Mouse (Mus musculus): ENCODE measurements around the gene Nr6a1. TPM values are rescaled to one million over a fixed set of nuclear protein-coding genes. Genes with fewer than 3 reads are reported as not detected.

The Nr6a1 gene
- polyA plus RNA-seq, 1 experiment from 2014 or later, result 3.3 TPM

DNA sequence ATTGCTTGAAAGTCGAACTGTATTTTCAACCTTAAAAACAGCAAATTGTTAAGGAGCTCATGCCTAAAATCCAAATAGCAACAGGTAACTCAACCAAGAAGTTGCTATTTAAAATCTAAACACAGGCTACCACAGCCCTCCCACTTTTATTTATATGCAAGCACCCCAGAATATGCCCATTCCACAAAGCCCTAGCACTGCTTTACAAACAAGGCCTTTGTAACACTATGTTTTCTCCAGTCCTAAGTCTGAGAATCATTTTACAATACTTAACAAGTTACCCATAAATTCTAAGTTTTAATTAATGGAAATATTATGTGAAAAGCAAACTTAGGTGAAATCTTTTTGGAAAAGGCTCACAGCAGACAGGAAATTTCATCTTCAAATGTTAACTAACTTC, 13.0 kb downstream of the Nr6a1 start:
- Histone ChIP-seq H3K36me3 (ENCODE audit: control insufficient read depth, insufficient read depth, low read length) (no peaks in the 10 kb centered on the region), H3K27ac (ENCODE audit: low read depth, low read length) (no peak overlapping the region), H3K9me3 (ENCODE audit: control insufficient read depth, low read length) (no peaks in the 10 kb centered on the region), H3K4me2 (ENCODE audit: low read depth, low read length) (no peak overlapping the region), H3K27me3 (ENCODE audit: control insufficient read depth, insufficient read depth, low read length) (no peaks in the 10 kb centered on the region), H3K4me3 (ENCODE audit: low read depth, low read length) (no peak overlapping the region), H3K4me1 (ENCODE audit: control insufficient read depth, insufficient read depth, low read length) (peaks cover 2% of the 10 kb centered on the region; the same call in 1 of the 2 replicates), H3K9ac (replicated peaks; ENCODE audit: low read depth, low read length) (no peak overlapping the region)
- 32% methylated on average over 1 of the region's 1 CpGs for WGBS
- no peak for ATAC-seq (ENCODE audit: low read depth)

DNA sequence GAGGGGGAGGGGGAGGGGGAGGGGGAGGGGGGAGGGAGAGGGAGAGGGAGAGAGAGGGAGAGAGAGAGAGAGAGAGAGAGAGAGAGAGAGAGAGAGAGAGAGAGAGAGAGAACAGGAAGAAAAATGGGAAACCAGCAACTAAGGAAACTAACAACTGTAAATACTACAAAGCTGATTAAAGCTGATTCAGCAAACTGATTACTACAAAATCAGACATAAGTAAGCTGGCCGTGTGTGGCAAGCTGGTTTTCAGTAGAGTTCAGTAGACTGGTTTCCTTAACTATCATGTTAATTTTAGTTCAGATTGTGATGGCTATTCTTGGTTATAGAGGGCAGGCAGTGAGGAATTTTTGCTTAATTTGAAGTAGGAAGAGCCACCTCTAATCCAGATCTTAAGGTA, 18.9 kb downstream of the Nr6a1 start:
- Histone ChIP-seq H3K27me3 (ENCODE audit: control insufficient read depth, insufficient read depth, low read length) (no peaks in the 10 kb centered on the region), H3K36me3 (ENCODE audit: control insufficient read depth, insufficient read depth, low read length) (no peaks in the 10 kb centered on the region), H3K9ac (replicated peaks; ENCODE audit: low read depth, low read length) (no peak overlapping the region), H3K9me3 (ENCODE audit: control insufficient read depth, low read length) (no peaks in the 10 kb centered on the region), H3K4me3 (ENCODE audit: low read depth, low read length) (no peak overlapping the region), H3K4me2 (ENCODE audit: low read depth, low read length) (no peak overlapping the region), H3K4me1 (ENCODE audit: control insufficient read depth, insufficient read depth, low read length) (no peaks in the 10 kb centered on the region), H3K27ac (ENCODE audit: low read depth, low read length) (no peak overlapping the region)
- 75% methylated on average over 1 of the region's 1 CpGs for WGBS
- ATAC-seq (ENCODE audit: low read depth), result no peak

DNA sequence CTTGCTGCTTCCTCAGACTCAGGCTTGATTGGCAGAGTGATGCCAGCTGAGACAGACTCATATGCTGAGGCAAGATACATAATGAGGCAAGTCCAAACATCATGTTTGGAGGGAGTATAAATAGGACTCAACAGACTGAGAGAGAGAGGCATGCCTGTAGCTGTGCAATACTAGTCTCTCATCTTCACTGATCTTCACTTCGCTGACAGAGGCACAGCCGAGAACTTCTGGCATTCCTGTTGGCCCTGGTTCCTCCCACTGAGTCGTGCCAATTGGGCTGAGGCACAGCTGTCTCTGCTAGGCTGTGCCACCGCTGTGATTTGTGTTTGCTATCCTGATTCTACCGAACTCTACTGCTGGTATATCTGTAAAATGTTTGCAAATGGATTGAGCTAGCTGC, 21.4 kb downstream of the Nr6a1 start:
- 66% methylated on average over 5 of the region's 5 CpGs for WGBS
- no peaks in the 10 kb centered on the region for H3K36me3 ChIP-seq (ENCODE audit: control insufficient read depth, insufficient read depth, low read length)
- H3K27me3 ChIP-seq (ENCODE audit: control insufficient read depth, insufficient read depth, low read length), result no peaks in the 10 kb centered on the region
- no peak for ATAC-seq (ENCODE audit: low read depth)
- no peak overlapping the region for H3K4me2 ChIP-seq (ENCODE audit: low read depth, low read length)
- H3K4me1 ChIP-seq (ENCODE audit: control insufficient read depth, insufficient read depth, low read length), result no peaks in the 10 kb centered on the region
- H3K27ac ChIP-seq (ENCODE audit: low read depth, low read length), result no peak overlapping the region
- no peak overlapping the region for H3K9ac ChIP-seq (replicated peaks; ENCODE audit: low read depth, low read length)
- H3K9me3 ChIP-seq (ENCODE audit: control insufficient read depth, low read length), result no peaks in the 10 kb centered on the region
- no peak overlapping the region for H3K4me3 ChIP-seq (ENCODE audit: low read depth, low read length)

DNA sequence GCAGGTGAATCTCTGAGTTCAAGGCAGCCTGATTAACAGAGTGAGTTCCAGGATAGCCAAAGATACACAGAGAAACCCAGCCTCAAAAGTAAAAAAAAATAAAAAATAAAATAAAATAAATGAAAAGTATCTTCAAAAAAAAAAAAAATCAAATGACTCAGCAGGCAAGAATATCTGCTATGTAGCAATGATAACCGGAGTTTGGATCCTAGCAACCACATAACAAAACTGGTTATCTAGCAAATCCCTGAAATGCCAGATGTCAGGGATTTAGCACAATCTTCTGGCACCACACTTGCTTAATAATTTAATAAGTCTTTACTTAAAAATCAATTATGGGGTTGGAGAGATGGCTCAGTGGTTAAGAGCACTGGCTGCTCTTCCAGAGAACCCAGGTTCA, 23.2 kb downstream of the Nr6a1 start:
- Histone ChIP-seq H3K4me2 (ENCODE audit: low read depth, low read length) (no peak overlapping the region), H3K27me3 (ENCODE audit: control insufficient read depth, insufficient read depth, low read length) (no peaks in the 10 kb centered on the region), H3K36me3 (ENCODE audit: control insufficient read depth, insufficient read depth, low read length) (no peaks in the 10 kb centered on the region), H3K27ac (ENCODE audit: low read depth, low read length) (no peak overlapping the region), H3K4me1 (ENCODE audit: control insufficient read depth, insufficient read depth, low read length) (no peaks in the 10 kb centered on the region), H3K9ac (replicated peaks; ENCODE audit: low read depth, low read length) (no peak overlapping the region), H3K9me3 (ENCODE audit: control insufficient read depth, low read length) (no peaks in the 10 kb centered on the region), H3K4me3 (ENCODE audit: low read depth, low read length) (no peak overlapping the region)
- no peak for ATAC-seq (ENCODE audit: low read depth)
- WGBS, result 93% methylated on average over 1 of the region's 1 CpGs

DNA sequence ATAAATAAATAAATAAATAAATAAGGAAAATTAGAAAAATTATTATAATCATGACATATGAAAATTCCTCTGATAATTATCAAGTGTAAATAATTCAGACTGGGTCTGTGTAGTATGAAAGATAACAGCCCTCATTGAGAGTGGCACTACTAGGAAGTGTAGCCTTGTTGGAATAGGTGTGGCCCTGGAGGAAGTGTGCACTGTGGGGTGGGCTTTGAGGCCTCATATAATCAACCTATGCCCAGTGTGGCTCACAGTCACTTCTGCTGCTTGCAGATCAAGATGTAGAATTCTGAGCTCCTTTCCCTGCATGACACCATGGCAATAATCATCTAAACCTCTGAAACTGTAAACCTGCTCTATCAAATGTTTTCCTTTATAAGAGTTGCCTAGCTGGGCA, 24.6 kb downstream of the Nr6a1 start:
- no peaks in the 10 kb centered on the region for H3K27me3 ChIP-seq (ENCODE audit: control insufficient read depth, insufficient read depth, low read length)
- H3K9ac ChIP-seq (replicated peaks; ENCODE audit: low read depth, low read length), result no peak overlapping the region
- ATAC-seq (ENCODE audit: low read depth), result no peak
- no peaks in the 10 kb centered on the region for H3K9me3 ChIP-seq (ENCODE audit: control insufficient read depth, low read length)
- H3K27ac ChIP-seq (ENCODE audit: low read depth, low read length), result no peak overlapping the region
- H3K4me3 ChIP-seq (ENCODE audit: low read depth, low read length), result no peak overlapping the region
- no peaks in the 10 kb centered on the region for H3K36me3 ChIP-seq (ENCODE audit: control insufficient read depth, insufficient read depth, low read length)
- H3K4me2 ChIP-seq (ENCODE audit: low read depth, low read length), result no peak overlapping the region
- no peaks in the 10 kb centered on the region for H3K4me1 ChIP-seq (ENCODE audit: control insufficient read depth, insufficient read depth, low read length)

DNA sequence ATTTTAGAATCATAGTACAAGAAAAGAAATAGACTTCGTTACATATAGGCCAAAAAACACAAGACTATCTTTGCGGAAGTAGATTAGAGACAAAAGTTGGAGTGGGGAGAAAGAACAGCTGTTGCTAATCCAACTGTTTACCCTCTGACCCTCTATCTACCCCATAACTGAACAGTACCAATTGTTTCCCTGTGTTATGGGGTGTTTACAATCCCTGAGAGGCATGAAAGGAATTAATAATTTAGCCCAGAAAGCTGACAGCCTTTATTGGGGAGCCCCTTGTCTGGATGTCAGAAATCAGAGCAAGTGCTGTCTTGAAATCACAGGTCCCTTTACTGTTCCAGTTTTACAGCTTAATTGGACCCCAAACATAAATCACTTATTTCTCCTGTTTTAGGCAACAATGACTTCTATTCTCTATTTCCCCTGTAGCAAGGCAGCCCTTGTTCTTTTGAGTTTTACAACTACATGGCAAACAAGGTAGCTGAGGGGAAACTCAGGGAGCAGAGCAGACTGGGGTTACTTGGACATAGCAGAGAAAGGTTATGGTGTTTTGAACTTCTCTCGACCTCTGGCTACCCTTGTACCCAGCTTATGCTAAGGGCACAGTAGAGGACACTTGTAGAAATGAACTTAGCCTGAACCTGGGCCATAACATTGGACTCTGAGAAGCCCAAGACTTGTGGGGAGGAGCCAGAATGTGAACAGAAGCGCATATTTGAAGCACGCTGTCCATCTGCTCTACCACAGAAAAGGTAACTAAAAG, 46.4 kb downstream of the Nr6a1 start:
- Histone ChIP-seq H3K9ac (replicated peaks; ENCODE audit: low read depth, low read length) (no peak overlapping the region), H3K27me3 (ENCODE audit: control insufficient read depth, insufficient read depth, low read length) (no peaks in the 10 kb centered on the region), H3K4me3 (ENCODE audit: low read depth, low read length) (no peak overlapping the region), H3K4me2 (ENCODE audit: low read depth, low read length) (no peak overlapping the region), H3K36me3 (ENCODE audit: control insufficient read depth, insufficient read depth, low read length) (no peaks in the 10 kb centered on the region), H3K4me1 (ENCODE audit: control insufficient read depth, insufficient read depth, low read length) (no peaks in the 10 kb centered on the region), H3K9me3 (ENCODE audit: control insufficient read depth, low read length) (no peaks in the 10 kb centered on the region), H3K27ac (ENCODE audit: low read depth, low read length) (no peak overlapping the region)
- 41% methylated on average over 5 of the region's 5 CpGs for WGBS
- no peak for ATAC-seq (ENCODE audit: low read depth)

DNA sequence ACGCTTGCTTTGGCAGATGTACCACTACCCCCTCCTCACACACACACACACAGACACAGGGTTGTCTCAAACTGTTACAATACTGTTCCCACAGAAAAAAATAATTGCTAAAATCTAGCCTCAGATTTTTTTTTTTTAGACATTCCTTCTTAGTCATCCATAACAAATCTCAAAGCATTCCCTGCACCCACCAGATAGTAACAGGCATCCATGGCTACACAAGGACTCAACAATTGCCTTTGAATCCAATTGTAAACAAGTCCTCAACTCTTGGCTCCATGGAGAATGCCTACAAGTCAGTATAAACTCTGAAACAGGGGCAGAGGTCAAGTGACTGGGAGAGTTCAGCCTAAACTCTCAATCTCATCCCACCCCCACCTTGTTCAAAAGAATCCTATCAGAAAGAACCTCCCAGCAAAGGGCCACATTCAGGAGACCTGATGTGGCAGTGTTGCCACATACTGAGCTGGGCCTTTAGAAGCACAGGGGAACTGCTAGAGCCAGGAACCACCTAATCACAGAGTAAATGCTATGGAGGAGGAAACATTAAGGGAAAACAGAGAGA, 52.9 kb downstream of the Nr6a1 start:
- H3K9ac ChIP-seq (replicated peaks; ENCODE audit: low read depth, low read length), result no peak overlapping the region
- H3K36me3 ChIP-seq (ENCODE audit: control insufficient read depth, insufficient read depth, low read length), result no peaks in the 10 kb centered on the region
- H3K4me2 ChIP-seq (ENCODE audit: low read depth, low read length), result no peak overlapping the region
- no peak for ATAC-seq (ENCODE audit: low read depth)
- no peak overlapping the region for H3K27ac ChIP-seq (ENCODE audit: low read depth, low read length)
- no peaks in the 10 kb centered on the region for H3K9me3 ChIP-seq (ENCODE audit: control insufficient read depth, low read length)
- no peak overlapping the region for H3K4me3 ChIP-seq (ENCODE audit: low read depth, low read length)
- H3K4me1 ChIP-seq (ENCODE audit: control insufficient read depth, insufficient read depth, low read length), result no peaks in the 10 kb centered on the region
- H3K27me3 ChIP-seq (ENCODE audit: control insufficient read depth, insufficient read depth, low read length), result no peaks in the 10 kb centered on the region
- WGBS, result 38% methylated on average over 1 of the region's 1 CpGs

DNA sequence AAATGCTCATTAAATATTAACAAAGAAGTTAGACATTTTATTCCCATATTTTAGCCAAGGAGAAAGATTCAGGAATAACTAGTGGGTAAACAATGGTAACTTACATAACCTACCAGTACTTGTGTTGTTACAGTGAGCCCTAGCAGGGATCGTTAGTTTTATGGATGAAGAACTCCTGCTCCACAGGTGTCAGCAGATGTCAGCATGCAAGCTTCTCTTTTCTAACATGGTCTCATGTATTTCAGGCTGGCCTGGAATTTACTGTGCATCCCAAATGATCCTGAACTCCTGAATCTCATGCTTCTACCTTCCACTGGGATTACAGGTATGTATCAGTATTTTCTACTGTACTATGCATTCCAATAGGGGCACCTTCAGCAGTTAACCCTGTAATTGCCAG, 54.8 kb downstream of the Nr6a1 start:
- Histone ChIP-seq H3K4me2 (ENCODE audit: low read depth, low read length) (no peak overlapping the region), H3K36me3 (ENCODE audit: control insufficient read depth, insufficient read depth, low read length) (no peaks in the 10 kb centered on the region), H3K9ac (replicated peaks; ENCODE audit: low read depth, low read length) (no peak overlapping the region), H3K27ac (ENCODE audit: low read depth, low read length) (no peak overlapping the region), H3K4me1 (ENCODE audit: control insufficient read depth, insufficient read depth, low read length) (no peaks in the 10 kb centered on the region), H3K27me3 (ENCODE audit: control insufficient read depth, insufficient read depth, low read length) (no peaks in the 10 kb centered on the region), H3K4me3 (ENCODE audit: low read depth, low read length) (no peak overlapping the region), H3K9me3 (ENCODE audit: control insufficient read depth, low read length) (no peaks in the 10 kb centered on the region)
- no peak for ATAC-seq (ENCODE audit: low read depth)
- WGBS, result 26% methylated on average over 1 of the region's 1 CpGs

DNA sequence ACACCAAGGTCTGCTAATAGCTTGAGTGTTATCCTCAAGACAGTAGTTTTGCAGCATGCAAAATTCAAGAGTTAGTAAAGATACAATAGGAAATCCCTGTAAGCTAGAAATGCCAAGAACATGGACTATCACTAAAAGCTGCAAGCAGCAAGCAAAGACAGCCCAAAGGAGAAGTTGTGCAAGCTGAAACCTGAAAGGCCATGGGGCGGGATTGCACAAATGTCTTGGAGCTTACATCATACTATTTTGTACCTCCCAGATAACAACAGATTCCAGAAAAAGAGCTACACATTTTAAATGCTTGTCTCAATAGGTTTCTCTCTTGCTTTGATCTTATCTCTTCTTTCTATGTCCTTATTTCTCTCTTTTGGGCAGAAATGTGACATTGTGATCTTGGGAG, 60.8 kb downstream of the Nr6a1 start:
- 94% methylated on average over 1 of the region's 1 CpGs for WGBS

More for the DNA sequence above, 60.8 kb downstream of the Nr6a1 start:
- ATAC-seq (ENCODE audit: low read depth), result no peak
- H3K27me3 ChIP-seq (ENCODE audit: control insufficient read depth, insufficient read depth, low read length), result no peaks in the 10 kb centered on the region
- H3K9me3 ChIP-seq (ENCODE audit: control insufficient read depth, low read length), result no peaks in the 10 kb centered on the region
- H3K4me1 ChIP-seq (ENCODE audit: control insufficient read depth, insufficient read depth, low read length), result no peaks in the 10 kb centered on the region
- no peak overlapping the region for H3K4me2 ChIP-seq (ENCODE audit: low read depth, low read length)
- no peaks in the 10 kb centered on the region for H3K36me3 ChIP-seq (ENCODE audit: control insufficient read depth, insufficient read depth, low read length)
- no peak overlapping the region for H3K27ac ChIP-seq (ENCODE audit: low read depth, low read length)
- H3K4me3 ChIP-seq (ENCODE audit: low read depth, low read length), result no peak overlapping the region
- no peak overlapping the region for H3K9ac ChIP-seq (replicated peaks; ENCODE audit: low read depth, low read length)
